Mouse (Mus musculus): ENCODE measurements around the gene Itih3. TPM values are rescaled to one million over a fixed set of nuclear protein-coding genes. Genes with fewer than 3 reads are reported as not detected.

Gene Itih3
- total and polyA plus RNA-seq, 3 experiments = not detected

GRCm38 (mm10) chr14:30875955-30876354, 47.6 kb downstream of the Itih3 start:
- Histone ChIP-seq H3K4me1 (ENCODE audit: control insufficient read depth in 1 of 2, insufficient read depth in 2 of 2) (peaks cover 0 to 3% of the 10 kb centered on the region in 2 experiments; a peak in 2 of 4 replicates), H3K9me3 (replicated peaks; ENCODE audit: low read length) (no peaks in the 10 kb centered on the region), H3K79me2 (replicated peaks; ENCODE audit: control insufficient read depth, extremely low read depth, insufficient read depth, poor library complexity, severe bottlenecking) (no peaks in the 10 kb centered on the region), H3K36me3 (replicated peaks in 1 of 2; ENCODE audit: control insufficient read depth in 1 of 2, insufficient read depth in 1 of 2, low read length in 1 of 2) (peaks cover 37 to 92% of the 10 kb centered on the region in 2 experiments), H3K27ac (ENCODE audit: insufficient read depth, low read depth) (no peak overlapping the region), H3K27me3 (replicated peaks) (no peaks in the 10 kb centered on the region), H3K4me2 (ENCODE audit: insufficient read depth, low read depth, poor library complexity, severe bottlenecking) (no peak overlapping the region), H3K9ac (ENCODE audit: insufficient read depth, low read depth) (no peak overlapping the region), H3K4me3 (replicated peaks in 1 of 3; ENCODE audit: low read depth in 2 of 3, low read length in 2 of 3, poor library complexity in 1 of 3) (no peak overlapping the region)
- no peak for TF ChIP-seq MAX (IDR thresholded peaks at IDR 0.05; ENCODE audit: low read length)
- TF ChIP-seq E2F4 (IDR thresholded peaks at IDR 0.05; ENCODE audit: insufficient replicate concordance, low read depth, low read length) = no peak
- no peak for DNase-seq (ENCODE audit: extremely low read depth)
- dilution Hi-C loops (cut with MboI; ENCODE audit: extremely low pct_ligation_motif_present, extremely low pct_unique_long_range_greater_than_20kb, low sequenced_read_pairs) = no loop called here
- in situ Hi-C loops (cut with MboI; ENCODE audit: low pct_ligation_motif_present, low pct_unique_long_range_greater_than_20kb, low sequenced_read_pairs) = no loop called here

DNA sequence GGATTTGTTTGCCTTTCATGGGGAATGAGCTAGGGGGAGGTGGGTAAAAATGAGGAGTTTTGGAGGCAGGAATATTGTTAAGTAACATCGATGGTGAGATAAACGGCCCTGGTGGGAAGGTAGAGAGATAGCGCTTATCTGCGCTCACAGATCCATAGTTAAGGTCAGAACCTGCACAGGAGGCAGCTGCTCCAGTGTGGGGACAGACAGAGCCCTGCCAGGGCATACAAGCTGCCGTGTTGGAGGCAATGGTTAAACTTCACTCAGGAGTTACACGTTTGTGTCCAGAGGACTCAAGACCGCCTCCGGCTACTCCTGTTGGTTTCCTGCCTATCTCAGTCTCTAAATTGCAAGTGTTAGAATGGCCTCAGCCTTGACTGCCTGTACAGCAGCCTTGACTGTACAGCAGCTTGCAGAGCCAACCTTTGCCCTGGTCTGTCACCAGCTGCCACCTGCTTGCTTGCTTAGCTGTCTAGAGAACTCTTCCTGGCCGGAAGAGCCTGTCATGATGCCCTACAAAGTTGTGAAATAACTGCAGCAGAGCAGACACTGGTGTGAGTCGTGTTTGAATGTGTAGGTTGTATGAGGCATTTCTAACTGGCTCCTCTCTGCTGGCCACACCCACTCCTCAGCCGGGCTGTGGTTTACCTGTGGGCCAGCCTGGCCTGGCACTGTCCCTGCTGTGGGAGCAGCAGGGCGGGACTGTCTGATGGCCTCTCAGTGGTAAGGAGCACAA, 48.3 kb downstream of the Itih3 start:
- no peaks in the 10 kb centered on the region for H3K79me2 ChIP-seq (replicated peaks; ENCODE audit: control insufficient read depth, extremely low read depth, insufficient read depth, poor library complexity, severe bottlenecking)
- H3K9me3 ChIP-seq (replicated peaks; ENCODE audit: low read length) = no peaks in the 10 kb centered on the region
- dilution Hi-C loops (cut with MboI; ENCODE audit: extremely low pct_ligation_motif_present, extremely low pct_unique_long_range_greater_than_20kb, low sequenced_read_pairs) (no loop called here), in situ Hi-C loops (cut with MboI; ENCODE audit: low pct_ligation_motif_present, low pct_unique_long_range_greater_than_20kb, low sequenced_read_pairs) (no loop called here)
- DNase-seq (ENCODE audit: extremely low read depth) = no peak
- H3K4me3 ChIP-seq (replicated peaks in 1 of 3; ENCODE audit: low read depth in 2 of 3, low read length in 2 of 3, poor library complexity in 1 of 3) = no peak overlapping the region
- H3K27me3 ChIP-seq (replicated peaks) = no peaks in the 10 kb centered on the region
- no peak overlapping the region for H3K27ac ChIP-seq (ENCODE audit: insufficient read depth, low read depth)
- TF ChIP-seq E2F4 (IDR thresholded peaks at IDR 0.05; ENCODE audit: insufficient replicate concordance, low read depth, low read length) = no peak
- no peak for TF ChIP-seq MAFK (IDR thresholded peaks at IDR 0.05; ENCODE audit: insufficient replicate concordance, low read length)
- no peak for TF ChIP-seq MAZ (IDR thresholded peaks at IDR 0.05; ENCODE audit: low read depth, low read length)
- no peak for TF ChIP-seq GABPA (IDR thresholded peaks at IDR 0.05; ENCODE audit: insufficient replicate concordance, low read depth, low read length)
- no peak for TF ChIP-seq KAT2A (IDR thresholded peaks at IDR 0.05; ENCODE audit: insufficient replicate concordance, low read length)
- TF ChIP-seq ZMIZ1 (IDR thresholded peaks at IDR 0.05; ENCODE audit: low read depth, low read length) = no peak
- H3K36me3 ChIP-seq (replicated peaks in 1 of 2; ENCODE audit: control insufficient read depth in 1 of 2, insufficient read depth in 1 of 2, low read length in 1 of 2) = peaks cover 42 to 93% of the 10 kb centered on the region in 2 experiments
- H3K4me2 ChIP-seq (ENCODE audit: insufficient read depth, low read depth, poor library complexity, severe bottlenecking) = no peak overlapping the region
- peaks cover 0 to 3% of the 10 kb centered on the region in 2 experiments; a peak in 2 of 4 replicates for H3K4me1 ChIP-seq (ENCODE audit: control insufficient read depth in 1 of 2, insufficient read depth in 2 of 2)
- no peak overlapping the region for H3K9ac ChIP-seq (ENCODE audit: insufficient read depth, low read depth)

DNA sequence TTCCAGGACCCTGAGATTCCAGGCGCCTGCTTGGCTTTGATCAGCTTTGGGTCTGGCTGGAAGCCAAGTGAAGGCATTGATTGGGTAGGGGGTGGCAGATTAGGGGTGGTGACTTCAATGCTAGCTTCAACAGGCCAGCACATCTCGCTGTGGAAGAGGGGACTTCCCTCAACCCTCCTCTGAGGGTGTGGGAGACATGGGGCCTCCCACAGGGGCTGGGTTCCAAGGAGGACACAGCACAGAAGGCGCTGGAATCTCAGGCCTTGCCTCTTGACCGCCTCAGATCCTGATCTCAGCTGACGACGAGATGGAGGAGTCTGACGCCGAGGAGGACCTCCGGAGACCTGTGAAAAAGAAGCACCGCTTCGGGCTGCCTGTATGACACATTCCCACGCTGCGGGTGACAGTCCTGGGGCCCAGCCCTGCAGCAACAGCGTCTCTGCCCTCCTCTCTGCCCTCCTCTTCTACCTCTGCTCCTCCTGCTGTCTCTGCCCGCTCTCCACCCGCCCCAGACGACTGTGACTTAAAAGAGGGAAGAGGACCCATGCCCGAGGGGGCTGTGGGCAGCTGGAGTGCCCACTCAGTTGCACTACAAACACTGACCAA, 49.4 kb downstream of the Itih3 start:
- dilution Hi-C loops (cut with MboI; ENCODE audit: extremely low pct_ligation_motif_present, extremely low pct_unique_long_range_greater_than_20kb, low sequenced_read_pairs) = no loop called here

More for the DNA sequence above, 49.4 kb downstream of the Itih3 start:
- no peaks in the 10 kb centered on the region for H3K9me3 ChIP-seq (replicated peaks; ENCODE audit: low read length)
- in situ Hi-C loops (cut with MboI; ENCODE audit: low pct_ligation_motif_present, low pct_unique_long_range_greater_than_20kb, low sequenced_read_pairs) = loop anchor here (5.0 kb wide), 1 partner anchor 182 kb away; no protein-coding TSS in a partner anchor
- H3K9ac ChIP-seq (ENCODE audit: insufficient read depth, low read depth) = no peak overlapping the region
- peaks cover 44 to 93% of the 10 kb centered on the region in 2 experiments for H3K36me3 ChIP-seq (replicated peaks in 1 of 2; ENCODE audit: control insufficient read depth in 1 of 2, insufficient read depth in 1 of 2, low read length in 1 of 2)
- H3K4me2 ChIP-seq (ENCODE audit: insufficient read depth, low read depth, poor library complexity, severe bottlenecking) = no peak overlapping the region
- peaks cover 0 to 3% of the 10 kb centered on the region in 2 experiments; a peak in 2 of 4 replicates for H3K4me1 ChIP-seq (ENCODE audit: control insufficient read depth in 1 of 2, insufficient read depth in 2 of 2)
- no peak for DNase-seq (ENCODE audit: extremely low read depth)
- no peak overlapping the region for H3K27ac ChIP-seq (ENCODE audit: insufficient read depth, low read depth)
- H3K79me2 ChIP-seq (replicated peaks; ENCODE audit: control insufficient read depth, extremely low read depth, insufficient read depth, poor library complexity, severe bottlenecking) = no peaks in the 10 kb centered on the region
- H3K4me3 ChIP-seq (replicated peaks in 1 of 3; ENCODE audit: low read depth in 2 of 3, low read length in 2 of 3, poor library complexity in 1 of 3) = no peak overlapping the region
- no peaks in the 10 kb centered on the region for H3K27me3 ChIP-seq (replicated peaks)
- no peak for TF ChIP-seq EP300 (IDR thresholded peaks at IDR 0.05; ENCODE audit: low read length)
- no peak for TF ChIP-seq RCOR1 (conservative IDR thresholded peaks at IDR 0.05; ENCODE audit: low read depth, low read length)
- TF ChIP-seq RAD21 (IDR thresholded peaks at IDR 0.05; ENCODE audit: low read depth, low read length) = no peak
- no peak for TF ChIP-seq BHLHE40 (IDR thresholded peaks at IDR 0.05; ENCODE audit: low read depth, low read length)
- TF ChIP-seq IRF4 (IDR thresholded peaks at IDR 0.05; ENCODE audit: low read depth, low read length) = no peak
